Mouse (Mus musculus): ENCODE results near the gene Sept8.

The Sept8 gene

DNA sequence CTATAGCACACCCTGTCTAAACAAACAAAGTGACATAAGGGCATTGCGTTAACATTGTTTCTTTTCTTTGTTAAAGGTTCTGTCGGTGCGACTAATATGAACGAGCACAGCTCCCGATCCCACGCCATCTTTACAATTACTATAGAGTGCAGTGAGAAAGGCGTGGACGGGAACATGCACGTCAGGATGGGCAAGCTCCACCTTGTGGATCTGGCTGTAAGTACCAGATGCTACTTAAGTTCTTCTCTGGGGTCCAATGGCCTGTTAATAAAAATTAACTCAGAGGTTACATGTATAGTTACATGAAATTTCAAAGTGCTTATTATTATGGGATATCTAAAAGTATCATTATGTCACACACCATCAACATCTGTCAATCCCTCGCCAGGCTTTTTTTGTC, 64.1 kb downstream of the Sept8 start:
- no peak for DNase-seq (ENCODE audit: low spot score)

- DNase-seq (ENCODE audit: low spot score), result no peak
Observed at GRCm38 (mm10) chr11:53584849-53585248, 65.8 kb downstream of the Sept8 start.

- DNase-seq (ENCODE audit: low spot score), result no peak
Observed at GRCm38 (mm10) chr11:53585510-53585909, 66.5 kb downstream of the Sept8 start.

GRCm38 (mm10) chr11:53588279-53588678, 69.2 kb downstream of the Sept8 start:
- no peak for DNase-seq (ENCODE audit: low spot score)

GRCm38 (mm10) chr11:53590368-53590768, 71.3 kb downstream of the Sept8 start:
- peak; percentile 29 for DNase-seq (ENCODE audit: low spot score)

DNA sequence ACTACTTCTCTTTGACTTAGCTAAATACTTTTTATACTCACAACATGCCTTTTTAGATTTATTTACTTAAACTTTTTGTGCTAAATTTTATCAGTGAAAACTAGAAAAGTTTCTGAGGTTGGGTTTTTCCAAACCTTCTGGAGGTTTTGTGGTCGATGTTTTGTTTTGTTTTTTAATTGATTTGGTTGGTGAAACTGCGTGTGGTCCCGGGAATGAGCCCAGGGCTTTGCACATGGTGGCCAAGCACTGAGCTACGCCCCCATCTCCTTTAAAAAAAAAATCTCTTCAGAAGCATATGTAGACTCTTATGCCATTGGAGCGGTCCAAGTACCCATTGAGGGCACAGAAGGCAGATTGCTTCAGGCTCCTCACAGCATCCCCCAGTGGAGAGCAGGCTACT, 72.1 kb downstream of the Sept8 start:
- DNase-seq (ENCODE audit: low spot score), result no peak
